In genomic region chr10:80171760-80172526, GRCm38 (mm10) we compare ENCODE assay signal across 7 mouse cellular contexts. TPM values are rescaled to one million over a fixed set of nuclear protein-coding genes. Genes with fewer than 3 reads are reported as not detected.
DNase-seq lines count a peak whose midpoint lies in the region; ATAC-seq and TF ChIP-seq lines count a peak whose summit lies in the region.

No protein-coding gene starts in this region.

- no peak for ATAC-seq in megakaryocyte, adult 5-6 weeks (ENCODE audit: poor library complexity, severe bottlenecking)
- no peak for ATAC-seq in heart, embryonic 12.5 days (ENCODE audit: insufficient number of reproducible peaks, low FRiP score)
- ATAC-seq in megakaryocyte-erythroid progenitor cell, adult 5-6 weeks (replicated peaks; ENCODE audit: low FRiP score, low TSS enrichment, poor library complexity, severe bottlenecking) = no peak

- TF ChIP-seq POLR2A in olfactory bulb, adult 2 months (IDR thresholded peaks at IDR 0.05; ENCODE audit: insufficient read depth, low read depth, low read length) = no peak

- H3K27me3 ChIP-seq in megakaryocyte, embryonic 14.5 days (replicated peaks) = peaks cover 3% of the 10 kb centered on the region
- no peaks in the 10 kb centered on the region for H3K27me3 ChIP-seq in heart, embryonic 12.5 days (replicated peaks)
- no peaks in the 10 kb centered on the region for H3K27me3 ChIP-seq in limb, embryonic 10.5 days (ENCODE audit: low read depth, poor library complexity, severe bottlenecking)

- peaks cover 39% of the 10 kb centered on the region for H3K36me3 ChIP-seq in megakaryocyte, embryonic 14.5 days (replicated peaks; ENCODE audit: low read length)
- peaks cover 28% of the 10 kb centered on the region for H3K36me3 ChIP-seq in heart, embryonic 12.5 days
- peaks cover 40% of the 10 kb centered on the region for H3K36me3 ChIP-seq in limb, embryonic 10.5 days

- TF ChIP-seq CTCF in olfactory bulb, adult 2 months (IDR thresholded peaks at IDR 0.05; ENCODE audit: insufficient read depth, low read depth, low read length) = no peak

- H3K4me3 ChIP-seq in megakaryocyte, embryonic 14.5 days (replicated peaks) = peak overlapping the region; percentile 96
- H3K4me3 ChIP-seq in heart, embryonic 12.5 days = peak overlapping the region; percentile 57; the same call in 1 of the 2 replicates
- H3K4me3 ChIP-seq in limb, embryonic 10.5 days = peak overlapping the region; percentile 66
- H3K4me3 ChIP-seq in olfactory bulb, adult 2 months (ENCODE audit: insufficient read depth, low read depth, low read length) = 0 out of 2 replicates have a peak overlapping the region, but pooled peaks have one; percentile 55

- peak overlapping the region; percentile 80 for H3K27ac ChIP-seq in heart, embryonic 12.5 days (ENCODE audit: poor library complexity, severe bottlenecking)
- H3K27ac ChIP-seq in limb, embryonic 10.5 days = peak overlapping the region; percentile 84
- H3K27ac ChIP-seq in olfactory bulb, adult 2 months (ENCODE audit: insufficient read depth, low read depth, low read length) = no peak overlapping the region

- H3K9ac ChIP-seq in heart, embryonic 12.5 days = peak overlapping the region; percentile 58

- peak overlapping the region; percentile 69 for H3K4me2 ChIP-seq in heart, embryonic 12.5 days

- WGBS in heart, embryonic 12.5 days = 85% methylated on average over 45 of the region's 45 CpGs
- 88% methylated on average over 45 of the region's 45 CpGs for WGBS in limb, embryonic 10.5 days
- 72% methylated on average over 45 of the region's 45 CpGs for WGBS in olfactory bulb, adult 2 months

- H3K9me3 ChIP-seq in megakaryocyte, embryonic 14.5 days = no peaks in the 10 kb centered on the region
- no peaks in the 10 kb centered on the region for H3K9me3 ChIP-seq in heart, embryonic 12.5 days (replicated peaks)
- H3K9me3 ChIP-seq in limb, embryonic 10.5 days (replicated peaks) = no peaks in the 10 kb centered on the region

- peaks cover 75% of the 10 kb centered on the region for H3K4me1 ChIP-seq in megakaryocyte, embryonic 14.5 days
- H3K4me1 ChIP-seq in heart, embryonic 12.5 days (replicated peaks) = peaks cover 45% of the 10 kb centered on the region
- H3K4me1 ChIP-seq in limb, embryonic 10.5 days = peaks cover 59% of the 10 kb centered on the region
- H3K4me1 ChIP-seq in olfactory bulb, adult 2 months (ENCODE audit: control insufficient read depth, insufficient read depth, low read length) = peaks cover 29% of the 10 kb centered on the region

- DNase-seq in cerebellum, postnatal 10 days = peak; percentile 48 to 59
- no peak for DNase-seq in limb, embryonic 10.5 days (ENCODE audit: low spot score)

RNA-seq across cellular contexts. Expression of gene 1600002K03Rik, which starts 0.8 kb away (rescaled TPM):
- polyA plus RNA-seq in megakaryocyte, embryonic 14.5 days (2012; ENCODE audit: insufficient read depth, low replicate concordance) = 3.0 and 7.7 TPM in 2 replicates
- total RNA-seq in megakaryocyte, adult 5-6 weeks (2015) = 19.3 and 21.0 TPM in 2 replicates
- 18.8 and 20.9 TPM in 2 replicates for total RNA-seq in megakaryocyte, adult 5-6 weeks (2017)
- polyA plus RNA-seq in heart, embryonic 12.5 days (2016; fragmentation: Nextera tagmentation; extraction: Ambion mirVana) = 10.4 and 11.7 TPM in 2 replicates
- 8.7 and 13.1 TPM in 2 replicates for polyA plus RNA-seq in limb, embryonic 10.5 days (2016; fragmentation: Nextera tagmentation; extraction: Ambion mirVana)
- not detected in 2 replicates for polyA plus RNA-seq in olfactory bulb, adult 2 months (2012; ENCODE audit: insufficient read depth, insufficient read length, low replicate concordance, missing spikeins)
- 14.2 and 22.9 TPM in 2 replicates for total RNA-seq in megakaryocyte-erythroid progenitor cell, adult 5-6 weeks (2014; fragmentation: Nextera tagmentation)
- total RNA-seq in megakaryocyte-erythroid progenitor cell, adult 5-6 weeks (2017) = 25.4 and 27.8 TPM in 2 replicates

RNA-seq across cellular contexts. Expression of gene Cirbp, which starts 6.2 kb away (rescaled TPM):
- 27.7 and 39.5 TPM in 2 replicates for polyA plus RNA-seq in megakaryocyte, embryonic 14.5 days (2012; ENCODE audit: insufficient read depth, low replicate concordance)
- total RNA-seq in megakaryocyte, adult 5-6 weeks (2015) = 11.7 and 13.8 TPM in 2 replicates
- 29.3 and 32.1 TPM in 2 replicates for total RNA-seq in megakaryocyte, adult 5-6 weeks (2017)
- polyA plus RNA-seq in heart, embryonic 12.5 days (2016; fragmentation: Nextera tagmentation; extraction: Ambion mirVana) = 110 and 118 TPM in 2 replicates
- polyA plus RNA-seq in limb, embryonic 10.5 days (2016; fragmentation: Nextera tagmentation; extraction: Ambion mirVana) = 90.7 and 129 TPM in 2 replicates
- polyA plus RNA-seq in olfactory bulb, adult 2 months (2012; ENCODE audit: insufficient read depth, insufficient read length, low replicate concordance, missing spikeins) = not detected in 2 replicates
- 31.5 and 44.0 TPM in 2 replicates for total RNA-seq in megakaryocyte-erythroid progenitor cell, adult 5-6 weeks (2014; fragmentation: Nextera tagmentation)
- 30.8 and 73.1 TPM in 2 replicates for total RNA-seq in megakaryocyte-erythroid progenitor cell, adult 5-6 weeks (2017)

RNA-seq across cellular contexts. Expression of gene Efna2, which starts 7.3 kb away (rescaled TPM):
- 0.79 and 1.6 TPM in 2 replicates for polyA plus RNA-seq in megakaryocyte, embryonic 14.5 days (2012; ENCODE audit: insufficient read depth, low replicate concordance)
- 0.49 TPM in 1 of 2 replicates, not detected in the other for total RNA-seq in megakaryocyte, adult 5-6 weeks (2015)
- 0.12 TPM in 1 of 2 replicates, not detected in the other for total RNA-seq in megakaryocyte, adult 5-6 weeks (2017)
- 16.6 and 17.2 TPM in 2 replicates for polyA plus RNA-seq in heart, embryonic 12.5 days (2016; fragmentation: Nextera tagmentation; extraction: Ambion mirVana)
- polyA plus RNA-seq in limb, embryonic 10.5 days (2016; fragmentation: Nextera tagmentation; extraction: Ambion mirVana) = 63.1 and 66.8 TPM in 2 replicates
- not detected in 2 replicates for polyA plus RNA-seq in olfactory bulb, adult 2 months (2012; ENCODE audit: insufficient read depth, insufficient read length, low replicate concordance, missing spikeins)
- total RNA-seq in megakaryocyte-erythroid progenitor cell, adult 5-6 weeks (2014; fragmentation: Nextera tagmentation) = 0.40 TPM in 1 of 2 replicates, not detected in the other
- 0.80 TPM in 1 of 2 replicates, not detected in the other for total RNA-seq in megakaryocyte-erythroid progenitor cell, adult 5-6 weeks (2017)

RNA-seq across cellular contexts. Expression of gene Midn, which starts 23.9 kb away (rescaled TPM):
- 171 and 203 TPM in 2 replicates for polyA plus RNA-seq in megakaryocyte, embryonic 14.5 days (2012; ENCODE audit: insufficient read depth, low replicate concordance)
- total RNA-seq in megakaryocyte, adult 5-6 weeks (2015) = 29.5 and 29.6 TPM in 2 replicates
- 22.4 and 36.1 TPM in 2 replicates for total RNA-seq in megakaryocyte, adult 5-6 weeks (2017)
- 25.9 and 28.9 TPM in 2 replicates for polyA plus RNA-seq in heart, embryonic 12.5 days (2016; fragmentation: Nextera tagmentation; extraction: Ambion mirVana)
- polyA plus RNA-seq in limb, embryonic 10.5 days (2016; fragmentation: Nextera tagmentation; extraction: Ambion mirVana) = 26.2 and 27.1 TPM in 2 replicates
- 128 TPM in 1 of 2 replicates, not detected in the other for polyA plus RNA-seq in olfactory bulb, adult 2 months (2012; ENCODE audit: insufficient read depth, insufficient read length, low replicate concordance, missing spikeins)
- total RNA-seq in megakaryocyte-erythroid progenitor cell, adult 5-6 weeks (2014; fragmentation: Nextera tagmentation) = 30.9 and 34.0 TPM in 2 replicates
- total RNA-seq in megakaryocyte-erythroid progenitor cell, adult 5-6 weeks (2017) = 9.4 and 10.5 TPM in 2 replicates

RNA-seq across cellular contexts. Expression of gene Cbarp, which starts 31.3 kb away (rescaled TPM):
- 4.8 and 11.7 TPM in 2 replicates for polyA plus RNA-seq in megakaryocyte, embryonic 14.5 days (2012; ENCODE audit: insufficient read depth, low replicate concordance)
- 1.6 and 2.2 TPM in 2 replicates for total RNA-seq in megakaryocyte, adult 5-6 weeks (2015)
- 1.4 TPM in 1 of 2 replicates, not detected in the other for total RNA-seq in megakaryocyte, adult 5-6 weeks (2017)
- 1.7 and 3.6 TPM in 2 replicates for polyA plus RNA-seq in heart, embryonic 12.5 days (2016; fragmentation: Nextera tagmentation; extraction: Ambion mirVana)
- polyA plus RNA-seq in limb, embryonic 10.5 days (2016; fragmentation: Nextera tagmentation; extraction: Ambion mirVana) = 3.3 and 4.7 TPM in 2 replicates
- not detected in 2 replicates for polyA plus RNA-seq in olfactory bulb, adult 2 months (2012; ENCODE audit: insufficient read depth, insufficient read length, low replicate concordance, missing spikeins)
- total RNA-seq in megakaryocyte-erythroid progenitor cell, adult 5-6 weeks (2014; fragmentation: Nextera tagmentation) = 5.2 and 10.5 TPM in 2 replicates
- 3.7 TPM in 1 of 2 replicates, not detected in the other for total RNA-seq in megakaryocyte-erythroid progenitor cell, adult 5-6 weeks (2017)
